Mouse (Mus musculus) gastrocnemius, adult 2 months (tissue): ENCODE data around the gene Nsf. TPM values are rescaled to one million over a fixed set of nuclear protein-coding genes. Genes with fewer than 3 reads are reported as not detected.
A peak's percentile ranks its signal among the peaks of the same experiment; 100 is the strongest.

Experiments used
- DNase-seq: peaks from one replicate; pipeline ENCODE4 v3.0.0; 2022
- H3K27ac ChIP-seq: fragments of 200-600 bp; 2 replicates; pipeline ENCODE4 v1.8.1; 2022; ENCODE audit warnings: mild to moderate bottlenecking
- H3K4me3 ChIP-seq: fragments of 200-600 bp; 2 replicates; pipeline ENCODE4 v1.8.1; 2022; ENCODE audit warnings: mild to moderate bottlenecking, moderate library complexity
- CTCF ChIP-seq: fragments of 200-600 bp; IDR thresholded peaks from 2 replicates; pipeline ENCODE4 v1.8.1; 2022; ENCODE audit warnings: antibody characterized with exemption, mild to moderate bottlenecking, moderate library complexity
- intact Hi-C: fragments of 180-260 bp; cut with DNase I; formaldehyde crosslinking; loops from one replicate; pipeline ENCODE4 v1.15.1; 2025
- total RNA-seq, 2 experiments: library from RNA; stranded (reverse); gene quantifications; 2 replicates each; pipeline ENCODE4 v1.2.3; 2021

The Nsf gene
- total RNA-seq, 2 experiments from 2014 or later = 20.0 to 24.6 TPM

DNA sequence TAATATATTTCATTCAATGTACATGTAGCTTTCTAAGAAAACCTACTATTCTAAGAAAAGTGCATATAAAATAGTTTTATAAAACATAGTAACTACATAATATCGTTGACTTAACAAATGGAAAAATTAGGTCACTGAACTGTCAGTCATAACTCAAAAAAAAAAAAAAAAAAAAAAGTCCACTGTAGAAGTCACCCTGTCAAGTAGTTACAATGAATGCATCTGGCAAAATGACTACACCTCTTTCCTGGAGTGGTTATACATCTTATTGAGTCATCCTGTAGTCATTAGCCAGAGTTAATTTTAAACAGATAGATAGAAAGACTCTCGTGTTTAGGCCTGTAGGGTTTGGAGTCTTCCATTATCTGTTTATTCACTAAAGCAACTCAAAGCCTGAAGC lies 114.9 kb downstream of the Nsf start:
- DNase-seq = no peak
- intact Hi-C loops = no loop called here
- Histone ChIP-seq H3K4me3 (no peak overlapping the region), H3K27ac (no peak overlapping the region)
- no peak for TF ChIP-seq CTCF

GRCm38 (mm10) chr11:103832331-103832730 lies 121.5 kb downstream of the Nsf start:
- no peak overlapping the region for H3K4me3 ChIP-seq
- no peak overlapping the region for H3K27ac ChIP-seq
- TF ChIP-seq CTCF = no peak
- intact Hi-C loops = no loop called here
- DNase-seq = no peak

DNA sequence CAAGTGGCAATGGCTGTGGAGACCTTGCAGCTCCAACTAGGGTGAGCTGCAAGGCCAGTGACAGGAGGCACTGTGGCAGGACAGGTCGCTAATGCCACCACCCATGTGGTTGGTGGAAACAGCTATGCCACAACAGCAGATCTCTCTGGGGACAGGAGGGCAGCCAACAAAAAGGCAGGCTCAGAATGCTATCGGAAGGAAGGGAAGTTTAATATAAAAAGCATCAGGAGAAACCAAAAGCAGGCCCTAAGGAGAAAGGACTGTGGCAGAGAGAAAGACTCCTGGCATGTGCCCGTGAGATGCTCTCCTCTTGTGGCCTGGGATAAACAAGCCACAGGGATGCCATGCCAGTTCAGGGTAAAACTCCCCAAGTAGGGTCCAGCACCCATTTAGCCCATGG lies 122.1 kb downstream of the Nsf start:
- no peak overlapping the region for H3K4me3 ChIP-seq
- TF ChIP-seq CTCF = no peak
- no peak overlapping the region for H3K27ac ChIP-seq
- intact Hi-C loops = no loop called here
- no peak for DNase-seq

DNA sequence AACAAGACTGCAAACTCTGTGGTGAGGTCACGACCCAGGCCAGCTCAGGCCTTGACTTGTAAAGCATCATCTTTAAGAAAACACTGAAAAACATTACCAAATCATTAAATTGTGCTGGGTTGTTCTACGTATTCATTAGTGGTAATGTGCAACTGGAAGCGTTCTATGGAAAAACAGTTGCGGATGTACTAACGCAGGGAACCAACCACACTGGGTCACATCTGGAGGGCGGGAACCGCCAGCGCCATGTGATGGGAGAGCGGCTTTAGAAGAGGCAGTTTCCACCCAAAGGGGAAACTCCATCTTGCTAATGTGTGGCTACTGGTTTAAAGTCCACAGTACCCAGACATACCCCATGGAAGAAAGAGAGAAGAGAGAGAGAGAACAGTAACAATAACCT lies 123.4 kb downstream of the Nsf start:
- intact Hi-C loops = no loop called here
- Histone ChIP-seq H3K27ac (no peak overlapping the region), H3K4me3 (no peak overlapping the region)
- no peak for DNase-seq
- TF ChIP-seq CTCF = no peak

DNA sequence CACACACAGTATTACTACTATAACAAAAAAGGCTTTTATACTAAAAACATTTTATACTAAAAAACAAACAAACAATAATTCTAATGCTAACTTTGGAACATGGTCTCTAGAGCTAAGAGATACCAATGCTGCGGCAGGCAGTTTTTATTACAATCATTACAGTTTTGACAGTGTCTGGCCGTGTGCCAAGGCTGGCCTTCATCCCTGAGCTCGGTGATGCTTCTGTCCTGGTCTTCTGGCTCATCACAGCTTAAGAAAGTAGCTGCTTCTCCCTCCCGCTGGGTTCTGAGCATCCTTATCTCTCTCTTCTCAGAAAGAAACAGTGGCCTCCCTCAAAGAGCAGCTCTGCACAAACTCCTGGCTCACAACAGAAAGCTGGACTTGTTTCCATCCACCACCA lies 123.9 kb downstream of the Nsf start:
- no peak for TF ChIP-seq CTCF
- Histone ChIP-seq H3K27ac (no peak overlapping the region), H3K4me3 (no peak overlapping the region)
- intact Hi-C loops = no loop called here
- DNase-seq = no peak

GRCm38 (mm10) chr11:103828866-103829265 lies 125.0 kb downstream of the Nsf start:
- TF ChIP-seq CTCF = no peak
- no peak overlapping the region for H3K27ac ChIP-seq
- intact Hi-C loops = no loop called here
- H3K4me3 ChIP-seq = no peak overlapping the region
- no peak for DNase-seq

- no peak overlapping the region for H3K4me3 ChIP-seq
- intact Hi-C loops = no loop called here
- DNase-seq = no peak
- no peak overlapping the region for H3K27ac ChIP-seq
- TF ChIP-seq CTCF = no peak
Measured at GRCm38 (mm10) chr11:103827201-103827600, 126.7 kb downstream of the Nsf start.

- intact Hi-C loops = no loop called here
- no peak for TF ChIP-seq CTCF
- DNase-seq = peak; percentile 5
- Histone ChIP-seq H3K4me3 (no peak overlapping the region), H3K27ac (no peak overlapping the region)
Measured at GRCm38 (mm10) chr11:103816719-103817118, 137.1 kb downstream of the Nsf start.

- no peak for TF ChIP-seq CTCF
- H3K4me3 ChIP-seq = no peak overlapping the region
- H3K27ac ChIP-seq = no peak overlapping the region
- intact Hi-C loops = no loop called here
- peak; percentile 60 for DNase-seq
Measured at GRCm38 (mm10) chr11:103815986-103816385, 137.9 kb downstream of the Nsf start.

GRCm38 (mm10) chr11:103814808-103815207 lies 139.0 kb downstream of the Nsf start:
- Histone ChIP-seq H3K4me3 (no peak overlapping the region), H3K27ac (no peak overlapping the region)
- DNase-seq = peak; percentile 10
- no peak for TF ChIP-seq CTCF
- intact Hi-C loops = no loop called here

DNA sequence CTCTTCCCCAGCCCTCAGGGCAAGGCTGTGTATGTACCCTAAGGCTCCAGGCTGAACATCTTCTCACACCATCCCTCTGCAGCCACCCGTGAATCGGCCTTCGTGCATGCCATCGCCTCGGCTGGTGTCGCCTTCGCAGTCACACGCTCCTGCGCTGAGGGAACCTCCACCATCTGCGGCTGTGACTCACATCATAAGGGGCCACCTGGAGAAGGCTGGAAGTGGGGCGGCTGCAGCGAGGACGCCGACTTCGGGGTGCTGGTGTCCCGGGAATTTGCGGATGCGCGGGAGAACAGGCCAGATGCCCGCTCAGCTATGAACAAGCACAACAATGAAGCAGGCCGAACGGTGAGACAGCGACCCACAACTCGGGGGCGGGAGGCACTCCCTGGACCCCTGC lies 142.6 kb downstream of the Nsf start:
- intact Hi-C loops = no loop called here
- Histone ChIP-seq H3K4me3 (no peak overlapping the region), H3K27ac (no peak overlapping the region)
- TF ChIP-seq CTCF = no peak
- DNase-seq = peak; percentile 14

- H3K4me3 ChIP-seq = peak overlapping the region; percentile 78
- no peak for DNase-seq
- H3K27ac ChIP-seq = peak overlapping the region; percentile 79
- intact Hi-C loops = no loop called here
- TF ChIP-seq CTCF = no peak
Measured at GRCm38 (mm10) chr11:103810631-103811030, 143.2 kb downstream of the Nsf start.

DNA sequence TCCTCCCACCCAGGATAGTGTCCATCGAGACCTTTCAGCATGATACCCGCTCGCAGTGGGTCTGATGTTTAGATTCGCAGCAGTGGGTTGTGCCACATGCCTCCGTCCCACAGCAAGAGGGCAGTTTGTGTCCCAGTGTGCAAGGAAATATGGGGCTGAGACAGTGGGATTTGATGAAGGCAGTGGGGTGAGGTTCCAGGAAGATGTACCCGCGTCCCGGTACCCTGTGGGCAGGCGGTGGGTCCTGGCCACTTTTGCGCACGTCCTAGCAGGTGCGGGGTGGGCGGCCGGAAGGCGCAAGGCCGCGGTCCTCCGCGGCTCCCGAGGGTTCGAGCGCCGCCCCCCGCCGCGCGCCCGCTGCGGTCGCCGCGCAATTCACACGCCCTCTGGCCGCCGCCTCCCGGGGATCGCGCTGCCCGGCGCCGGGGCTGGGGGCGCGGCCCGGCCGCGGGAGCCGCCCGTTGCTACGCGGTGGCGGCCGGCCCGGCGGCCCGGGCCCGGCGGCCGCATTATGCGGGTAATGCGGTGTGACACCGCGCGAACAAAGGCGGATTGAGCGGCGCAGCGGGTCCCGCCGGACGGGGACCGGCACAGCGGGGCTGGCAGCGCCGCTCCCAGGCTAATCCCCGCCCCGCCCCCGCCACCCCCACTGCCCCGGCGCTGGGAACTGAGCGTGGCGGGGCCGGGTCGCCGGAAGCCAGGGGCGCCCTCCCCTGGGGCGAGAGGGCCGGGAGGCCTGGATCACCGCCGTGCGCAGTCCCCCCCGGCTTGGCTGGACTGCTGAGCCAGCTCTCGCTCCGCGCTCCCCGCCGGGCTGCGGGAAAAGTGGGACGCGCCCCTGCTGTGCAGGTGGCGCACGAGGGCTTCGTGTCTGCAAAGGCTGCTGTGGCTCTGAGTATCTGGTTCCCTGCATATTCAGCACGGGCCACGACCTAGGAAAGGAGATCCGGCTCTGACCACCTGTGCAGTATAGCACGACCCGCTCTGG lies 144.0 kb downstream of the Nsf start:
- intact Hi-C loops = no loop called here
- peak overlapping the region; percentile 79 for H3K27ac ChIP-seq
- DNase-seq = peak; percentile 71
- peak overlapping the region; percentile 78 for H3K4me3 ChIP-seq
- peak; percentile 21; the same call in 1 of the 2 replicates for TF ChIP-seq CTCF
